Mouse (Mus musculus): ENCODE measurements around the gene Ahrr. TPM values are rescaled to one million over a fixed set of nuclear protein-coding genes. Genes with fewer than 3 reads are reported as not detected.

Ahrr gene
- 2.0 and 2.5 TPM in 2 replicates for polyA plus RNA-seq (2012; rRNA removed)

DNA sequence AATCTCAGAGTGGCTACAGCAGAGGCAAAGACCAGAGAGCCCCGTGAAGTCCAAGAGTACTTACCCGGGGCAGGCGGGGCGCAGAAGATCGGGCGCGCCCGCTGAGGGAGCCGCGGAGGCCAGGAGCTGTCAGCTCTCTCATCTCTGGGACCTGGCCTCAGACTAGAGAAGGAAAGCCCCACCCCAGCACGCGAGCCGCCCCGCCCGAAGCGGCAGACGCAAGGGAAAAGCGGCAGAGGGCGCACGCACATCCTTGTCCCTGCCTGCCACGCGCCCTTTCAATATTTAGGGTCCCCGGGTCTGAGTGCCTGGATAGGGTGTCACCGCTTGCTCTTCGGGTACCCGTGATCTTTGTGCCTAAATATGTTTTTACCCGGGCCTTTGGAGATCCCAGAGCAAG is at the start of gene Ahrr:
Gene Ahrr, minus strand, starts transcription at position 165 of the 400 bp plus-strand sequence.
- peak; percentile 49 for DNase-seq (ENCODE audit: low read depth)
- no peak for TF ChIP-seq POLR2A (IDR thresholded peaks at IDR 0.05; ENCODE audit: borderline replicate concordance, extremely low read depth, insufficient read depth, insufficient read length, poor library complexity, severe bottlenecking)
- peak; percentile 39; the same call in 1 of the 2 replicates for TF ChIP-seq CTCF (IDR thresholded peaks at IDR 0.05; ENCODE audit: borderline replicate concordance, extremely low read depth, insufficient read depth, insufficient read length)

DNA sequence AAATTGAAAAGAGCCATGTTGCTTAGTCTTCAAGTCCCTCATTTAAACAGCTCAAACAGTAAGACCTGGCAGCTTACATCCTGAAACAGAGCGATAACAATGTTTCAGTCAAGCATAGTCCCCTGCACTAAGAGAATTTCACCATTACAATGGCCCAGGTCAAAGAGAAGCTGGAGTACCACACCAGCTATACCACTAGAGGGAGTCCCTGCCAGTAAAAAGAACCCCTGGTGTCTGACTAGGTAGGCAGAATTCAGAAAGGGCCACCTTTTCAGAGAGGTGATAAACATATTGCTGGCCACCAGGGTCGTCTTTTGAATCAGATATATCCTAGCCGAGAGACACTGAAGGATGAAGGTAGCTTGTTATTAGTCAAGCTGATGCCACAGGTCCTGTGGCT is 48.9 kb upstream of the Ahrr start:
- peak; percentile 59 for DNase-seq (ENCODE audit: low read depth)

DNA sequence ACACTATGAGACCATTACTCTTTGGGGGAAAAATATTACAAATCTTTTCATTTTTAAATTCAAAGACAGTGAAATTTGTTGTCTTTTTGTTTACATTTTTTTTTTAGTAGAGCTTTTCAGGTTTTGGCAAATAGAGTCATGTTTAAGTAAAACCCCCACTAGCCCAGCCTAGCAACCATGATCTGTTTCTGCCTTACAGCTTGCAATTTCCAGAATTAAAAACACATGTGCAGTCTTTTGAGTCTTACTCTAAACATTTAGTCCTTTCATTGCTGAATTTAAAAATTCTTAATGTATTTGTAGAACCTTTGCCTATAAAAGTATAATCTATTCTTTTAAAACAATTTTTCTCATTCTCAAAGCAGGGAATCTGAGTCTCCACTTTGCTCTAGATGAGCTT is 37.2 kb upstream of the Ahrr start:
- DNase-seq (ENCODE audit: low read depth) = no peak
- TF ChIP-seq POLR2A (IDR thresholded peaks at IDR 0.05; ENCODE audit: borderline replicate concordance, extremely low read depth, insufficient read depth, insufficient read length, poor library complexity, severe bottlenecking) = no peak
- TF ChIP-seq CTCF (IDR thresholded peaks at IDR 0.05; ENCODE audit: borderline replicate concordance, extremely low read depth, insufficient read depth, insufficient read length) = no peak

More for the DNA sequence above, 48.9 kb upstream of the Ahrr start:
- TF ChIP-seq CTCF (IDR thresholded peaks at IDR 0.05; ENCODE audit: borderline replicate concordance, extremely low read depth, insufficient read depth, insufficient read length) (peak; percentile 67; the same call in 1 of the 2 replicates), POLR2A (IDR thresholded peaks at IDR 0.05; ENCODE audit: borderline replicate concordance, extremely low read depth, insufficient read depth, insufficient read length, poor library complexity, severe bottlenecking) (no peak)

DNA sequence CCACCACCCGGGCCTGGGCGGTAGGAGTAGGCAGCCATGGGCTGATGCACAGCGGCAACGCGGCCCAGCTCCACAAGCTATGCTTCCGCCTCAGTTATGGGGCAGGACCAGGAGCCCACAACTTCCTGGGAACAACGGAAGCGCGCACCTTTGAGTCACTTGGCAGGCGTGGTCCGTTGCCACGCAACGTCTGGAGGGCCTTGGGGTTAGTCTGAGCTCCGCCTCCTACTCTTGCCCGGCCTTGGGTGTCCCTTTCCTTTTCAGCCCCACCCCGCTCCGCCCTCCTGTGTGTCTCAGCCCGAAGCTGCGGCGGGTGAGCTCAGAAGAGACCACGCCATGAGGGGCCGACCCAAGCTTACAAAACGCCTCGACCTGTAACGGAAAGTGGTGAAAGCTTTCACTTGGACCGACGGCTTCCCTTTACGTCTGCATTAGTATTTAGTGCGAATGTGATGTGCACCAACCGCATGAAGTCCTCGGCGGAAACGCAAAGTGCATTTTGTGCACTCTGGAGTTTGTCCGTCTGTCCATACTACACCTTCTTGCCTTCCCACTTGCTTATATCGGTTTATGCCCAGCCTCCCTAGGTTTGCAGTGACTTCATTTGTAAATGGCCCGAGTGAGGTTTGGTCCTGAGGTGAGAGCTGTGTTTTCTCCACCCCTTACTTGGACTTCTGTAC is 25.2 kb upstream of the Ahrr start, which contains the start of gene Pdcd6:
Gene Pdcd6, minus strand, starts transcription at position 411 of the 680 bp plus-strand sequence.
- TF ChIP-seq CTCF (IDR thresholded peaks at IDR 0.05; ENCODE audit: borderline replicate concordance, extremely low read depth, insufficient read depth, insufficient read length) (no peak), POLR2A (IDR thresholded peaks at IDR 0.05; ENCODE audit: borderline replicate concordance, extremely low read depth, insufficient read depth, insufficient read length, poor library complexity, severe bottlenecking) (peak; percentile 32; the same call in 1 of the 2 replicates)
- DNase-seq (ENCODE audit: low read depth) = peak; percentile 97

DNA sequence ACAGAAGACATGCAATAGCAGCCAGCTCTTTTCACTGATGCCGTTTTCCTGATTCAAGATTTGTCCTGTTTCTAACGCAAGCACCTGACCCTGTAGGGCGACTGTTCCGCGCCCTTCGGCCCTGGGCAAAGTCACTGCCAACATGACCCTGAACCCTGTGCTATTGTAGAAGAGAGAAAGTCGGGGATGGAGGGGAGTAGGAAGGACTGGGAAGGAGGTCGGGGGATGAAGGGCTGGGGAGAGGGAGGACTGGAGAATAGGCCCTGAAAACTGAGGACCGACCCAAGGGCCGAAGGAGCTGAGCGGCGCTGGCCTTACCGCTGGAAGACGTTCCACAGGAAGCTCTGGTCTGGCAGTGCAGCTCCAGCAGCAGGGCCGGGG is 24.6 kb upstream of the Ahrr start:
- DNase-seq (ENCODE audit: low read depth) = no peak
- TF ChIP-seq CTCF (IDR thresholded peaks at IDR 0.05; ENCODE audit: borderline replicate concordance, extremely low read depth, insufficient read depth, insufficient read length) (no peak), POLR2A (IDR thresholded peaks at IDR 0.05; ENCODE audit: borderline replicate concordance, extremely low read depth, insufficient read depth, insufficient read length, poor library complexity, severe bottlenecking) (no peak)

DNA sequence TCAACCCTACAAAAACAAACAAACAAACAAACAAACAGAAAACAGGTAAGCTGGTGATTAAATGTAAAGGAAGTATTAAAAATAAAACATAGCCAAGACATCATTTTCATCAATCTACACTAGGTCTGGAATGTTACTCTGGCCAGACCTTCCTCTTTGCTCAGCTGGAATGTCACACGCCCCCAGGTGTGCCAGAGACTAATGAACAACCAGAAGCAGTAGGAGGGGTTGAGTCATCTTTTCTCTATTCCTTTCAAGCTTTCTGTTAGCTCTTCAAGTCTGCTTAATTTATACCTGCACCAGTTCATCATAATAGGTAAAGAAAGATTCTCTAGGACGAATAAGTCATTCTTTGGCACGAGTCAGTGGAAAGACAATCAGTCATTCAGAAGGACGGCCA is 24.3 kb upstream of the Ahrr start:
- no peak for DNase-seq (ENCODE audit: low read depth)
- TF ChIP-seq POLR2A (IDR thresholded peaks at IDR 0.05; ENCODE audit: borderline replicate concordance, extremely low read depth, insufficient read depth, insufficient read length, poor library complexity, severe bottlenecking) (no peak), CTCF (IDR thresholded peaks at IDR 0.05; ENCODE audit: borderline replicate concordance, extremely low read depth, insufficient read depth, insufficient read length) (no peak)

DNA sequence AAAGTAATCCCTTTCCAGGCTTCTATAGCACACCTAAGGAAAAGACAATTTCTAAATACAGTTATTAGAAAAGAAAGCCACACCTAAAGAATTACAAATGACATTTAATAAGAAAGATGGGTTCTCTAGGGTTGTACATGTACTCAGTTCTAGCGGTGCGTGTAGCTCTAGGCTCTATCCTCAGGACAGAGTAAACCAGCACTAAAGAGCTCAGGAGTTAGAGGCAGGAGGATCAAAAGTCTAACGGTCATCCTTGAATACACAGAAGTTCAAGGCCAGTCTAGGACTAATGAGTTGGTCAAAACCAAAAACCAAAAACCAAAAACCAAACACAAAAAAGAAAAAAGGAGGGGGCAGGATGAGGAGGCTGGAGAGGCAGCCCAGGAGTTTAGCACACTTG is 22.5 kb upstream of the Ahrr start:
- DNase-seq (ENCODE audit: low read depth) = no peak
- TF ChIP-seq POLR2A (IDR thresholded peaks at IDR 0.05; ENCODE audit: borderline replicate concordance, extremely low read depth, insufficient read depth, insufficient read length, poor library complexity, severe bottlenecking) = no peak
- TF ChIP-seq CTCF (IDR thresholded peaks at IDR 0.05; ENCODE audit: borderline replicate concordance, extremely low read depth, insufficient read depth, insufficient read length) = no peak

DNA sequence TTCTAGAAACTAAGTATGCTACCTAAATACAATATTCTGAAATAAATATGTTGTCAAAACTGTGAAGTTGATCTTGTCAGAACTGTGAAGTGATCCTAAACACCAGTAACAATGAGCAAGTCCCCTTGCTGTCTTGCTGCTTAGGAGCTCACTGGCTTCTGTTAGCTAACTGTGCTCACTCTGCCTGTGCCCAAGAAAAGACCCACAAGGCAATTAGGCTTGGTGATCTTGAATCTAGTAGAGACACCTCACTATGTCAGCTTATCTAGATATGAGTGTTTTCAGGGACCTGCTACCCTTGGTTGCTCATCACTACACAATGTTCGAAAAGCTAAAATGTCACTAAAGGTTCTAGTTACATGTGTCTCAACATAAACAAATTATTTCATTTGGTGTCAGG is 13.6 kb upstream of the Ahrr start:
- no peak for DNase-seq (ENCODE audit: low read depth)
- TF ChIP-seq POLR2A (IDR thresholded peaks at IDR 0.05; ENCODE audit: borderline replicate concordance, extremely low read depth, insufficient read depth, insufficient read length, poor library complexity, severe bottlenecking) = no peak
- no peak for TF ChIP-seq CTCF (IDR thresholded peaks at IDR 0.05; ENCODE audit: borderline replicate concordance, extremely low read depth, insufficient read depth, insufficient read length)

DNA sequence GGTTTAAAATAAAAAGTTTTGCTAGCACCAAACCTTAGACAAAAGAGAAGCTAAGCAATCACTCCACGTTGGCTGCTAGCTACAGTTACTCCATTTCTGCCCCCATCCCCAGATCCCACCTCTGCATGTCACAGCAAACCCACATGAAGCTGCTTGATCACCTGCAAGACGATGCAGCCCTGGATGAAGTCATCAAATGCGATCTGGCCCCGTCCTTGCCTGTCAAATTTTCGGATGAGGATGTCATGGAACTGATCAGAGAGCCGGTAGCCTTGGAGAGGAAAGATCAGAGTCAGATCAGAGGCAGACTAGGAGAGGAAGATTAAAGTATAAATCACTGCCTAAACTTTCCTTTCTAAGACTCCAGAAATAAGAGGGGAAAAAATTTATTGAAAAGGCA is 13.2 kb upstream of the Ahrr start:
- TF ChIP-seq CTCF (IDR thresholded peaks at IDR 0.05; ENCODE audit: borderline replicate concordance, extremely low read depth, insufficient read depth, insufficient read length) (no peak), POLR2A (IDR thresholded peaks at IDR 0.05; ENCODE audit: borderline replicate concordance, extremely low read depth, insufficient read depth, insufficient read length, poor library complexity, severe bottlenecking) (no peak)
- no peak for DNase-seq (ENCODE audit: low read depth)

DNA sequence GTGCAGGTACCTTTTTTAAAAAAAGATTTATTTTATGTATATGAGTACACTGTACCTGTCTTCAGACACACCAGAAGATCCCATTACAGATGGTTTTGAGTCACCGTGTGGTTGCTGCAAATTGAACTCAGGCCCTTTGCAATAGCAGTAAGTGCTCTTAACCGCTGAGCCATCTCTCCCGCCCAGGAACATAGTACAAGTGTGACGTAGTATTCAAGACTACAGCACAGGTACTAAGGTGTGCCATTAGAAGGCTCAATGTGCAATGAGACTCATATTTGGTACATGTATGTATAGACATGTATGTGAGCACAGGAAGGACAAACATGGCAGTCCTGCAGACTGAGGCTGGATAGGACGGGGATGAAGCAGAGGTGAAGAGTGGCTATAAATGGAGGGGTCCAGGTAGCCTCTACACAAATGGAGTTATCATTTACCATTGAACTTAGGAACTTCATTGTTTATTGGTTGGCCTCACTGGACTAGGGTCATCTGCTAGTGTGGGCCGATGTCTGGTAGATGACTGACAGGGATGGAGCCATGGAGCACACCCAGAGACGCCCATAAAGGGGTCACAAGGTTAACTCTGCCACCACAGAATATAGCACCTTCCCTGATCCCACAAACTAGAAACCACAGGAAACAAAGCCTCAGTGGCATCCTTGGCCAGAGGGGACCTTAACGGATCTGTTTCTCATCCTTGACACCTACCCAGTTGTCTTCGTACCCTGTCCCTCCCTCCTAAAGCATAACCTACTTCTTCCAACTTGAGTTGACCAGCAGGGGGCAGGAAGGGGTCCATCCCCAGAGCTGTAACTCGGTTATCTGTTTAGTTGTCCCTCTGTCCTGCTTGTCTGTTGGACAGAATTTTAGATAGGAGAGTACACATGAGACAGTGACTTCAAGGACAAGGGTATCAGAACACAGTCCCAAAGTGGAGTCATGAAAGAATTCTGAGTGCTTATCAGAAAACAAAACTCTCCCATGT is 10.2 kb upstream of the Ahrr start:
- no peak for DNase-seq (ENCODE audit: low read depth)
- TF ChIP-seq CTCF (IDR thresholded peaks at IDR 0.05; ENCODE audit: borderline replicate concordance, extremely low read depth, insufficient read depth, insufficient read length) = peak; percentile 43; the same call in 1 of the 2 replicates
- no peak for TF ChIP-seq POLR2A (IDR thresholded peaks at IDR 0.05; ENCODE audit: borderline replicate concordance, extremely low read depth, insufficient read depth, insufficient read length, poor library complexity, severe bottlenecking)

DNA sequence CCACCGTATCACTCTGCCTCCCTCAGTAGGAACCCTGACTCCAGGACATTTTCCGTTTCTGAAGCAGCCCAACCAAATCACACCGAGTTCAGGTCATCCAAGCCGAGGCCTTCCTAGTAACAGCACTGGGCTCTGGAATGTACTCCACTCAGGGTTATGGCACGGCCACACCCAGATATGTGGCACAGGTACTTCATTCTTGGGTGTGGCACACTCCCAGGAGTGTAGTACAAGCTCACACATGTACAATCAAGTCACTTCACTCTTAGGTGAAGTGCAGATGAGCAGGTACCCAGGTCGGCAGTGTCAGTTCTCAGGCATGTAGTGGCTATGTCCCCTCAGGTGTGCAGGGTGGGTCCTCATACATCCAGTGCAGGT is 9.5 kb upstream of the Ahrr start:
- TF ChIP-seq CTCF (IDR thresholded peaks at IDR 0.05; ENCODE audit: borderline replicate concordance, extremely low read depth, insufficient read depth, insufficient read length) = no peak
- TF ChIP-seq POLR2A (IDR thresholded peaks at IDR 0.05; ENCODE audit: borderline replicate concordance, extremely low read depth, insufficient read depth, insufficient read length, poor library complexity, severe bottlenecking) = no peak
- DNase-seq (ENCODE audit: low read depth) = no peak
